Mouse (Mus musculus) layer of hippocampus, adult 8-10 months (tissue): ENCODE results near the gene Atp10a. TPM values are rescaled to one million over a fixed set of nuclear protein-coding genes. Genes with fewer than 3 reads are reported as not detected.

Experiments
- DNase-seq, 2 experiments: peaks; one replicate each; pipeline ENCODE4 v3.0.0; 2022; ENCODE audit warnings: low spot score in 2 of 2
- total RNA-seq, 4 experiments: library from RNA; stranded (reverse); gene quantifications; 2 replicates each; pipeline ENCODE4 v1.2.4; 2022

Atp10a gene
- total RNA-seq, 4 experiments from 2014 or later: 7.8 to 8.6 (median 8.2) TPM

GRCm38 (mm10) chr7:58690069-58690923 is 34.3 kb downstream of the Atp10a start:
- no peak for DNase-seq

GRCm38 (mm10) chr7:58690997-58691596 is 35.1 kb downstream of the Atp10a start:
- DNase-seq: no peak

GRCm38 (mm10) chr7:58692704-58693103 is 36.7 kb downstream of the Atp10a start:
- DNase-seq: no peak

GRCm38 (mm10) chr7:58693342-58693741 is 37.4 kb downstream of the Atp10a start:
- no peak for DNase-seq

GRCm38 (mm10) chr7:58695661-58696060 is 39.7 kb downstream of the Atp10a start:
- DNase-seq: no peak

GRCm38 (mm10) chr7:58697092-58697491 is 41.1 kb downstream of the Atp10a start:
- no peak for DNase-seq

GRCm38 (mm10) chr7:58698738-58699442 is 42.9 kb downstream of the Atp10a start:
- no peak for DNase-seq

GRCm38 (mm10) chr7:58701311-58701710 is 45.3 kb downstream of the Atp10a start:
- DNase-seq: no peak

GRCm38 (mm10) chr7:58705158-58705557 is 49.2 kb downstream of the Atp10a start:
- DNase-seq: no peak

- no peak for DNase-seq
These were observed 53.3 kb downstream of the Atp10a start for GRCm38 (mm10) chr7:58709306-58709705.

GRCm38 (mm10) chr7:58710312-58710711 is 54.3 kb downstream of the Atp10a start:
- no peak for DNase-seq

GRCm38 (mm10) chr7:58711811-58712210 is 55.8 kb downstream of the Atp10a start:
- DNase-seq: no peak

- DNase-seq: no peak
These were observed 59.7 kb downstream of the Atp10a start for GRCm38 (mm10) chr7:58715576-58716144.

- no peak for DNase-seq
These were observed 60.7 kb downstream of the Atp10a start for GRCm38 (mm10) chr7:58716626-58717025.

GRCm38 (mm10) chr7:58718556-58718955 is 62.6 kb downstream of the Atp10a start:
- DNase-seq: no peak

GRCm38 (mm10) chr7:58719218-58719938 is 63.4 kb downstream of the Atp10a start:
- DNase-seq: no peak

- DNase-seq: no peak
These were observed 66.3 kb downstream of the Atp10a start for GRCm38 (mm10) chr7:58722250-58722649.

GRCm38 (mm10) chr7:58730201-58730600 is 74.2 kb downstream of the Atp10a start:
- peak; percentile 76 to 79 for DNase-seq

- DNase-seq: no peak
These were observed 74.9 kb downstream of the Atp10a start for GRCm38 (mm10) chr7:58730831-58731230.

GRCm38 (mm10) chr7:58732406-58732805 is 76.4 kb downstream of the Atp10a start:
- DNase-seq: peak in 1 of 2 experiments; percentile 18

GRCm38 (mm10) chr7:58733490-58733901 is 77.5 kb downstream of the Atp10a start:
- DNase-seq: no peak
